In the genomic region with DNA sequence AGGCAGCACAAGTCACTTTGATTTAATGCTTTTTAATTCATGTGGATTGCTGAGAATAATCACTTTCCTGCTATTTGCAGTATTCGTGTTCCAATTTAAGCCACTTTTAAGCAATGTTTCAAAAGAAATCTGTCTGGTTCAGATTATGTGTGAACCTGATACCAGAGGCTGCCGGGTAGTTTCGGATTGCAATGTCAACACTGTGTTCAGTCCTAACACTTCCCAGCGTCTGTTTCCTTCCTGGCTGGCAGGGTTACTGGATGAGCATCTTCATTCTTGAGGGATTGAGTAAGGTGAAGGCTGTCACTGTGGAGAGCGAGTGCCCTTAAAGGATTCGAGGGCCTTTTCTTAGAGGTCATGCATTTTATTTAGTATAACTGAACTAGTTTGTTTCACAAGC, we compare ENCODE assay signal across 14 mouse cellular contexts.
DNase-seq lines count a peak whose midpoint lies in the region; ATAC-seq lines count a peak whose summit lies in the region.
"Had no signal": no experiment of that assay in that cellular context is flagged by ENCODE, and none has a peak within 500 bp of the region (broad histone marks: within the 10 kb centered on the region; RNA-seq: fewer than 3 reads in every experiment).

No protein-coding gene starts in this region.

- no peak overlapping the region for H3K9ac ChIP-seq in heart, embryonic 13.5 days
- H3K9ac ChIP-seq in embryonic facial prominence, embryonic 11.5 days (replicated peaks; ENCODE audit: low read length): no peak overlapping the region
- H3K9ac ChIP-seq in forebrain, embryonic 12.5 days: no peak overlapping the region
- H3K9ac ChIP-seq: intestine, embryonic 15.5 days had no signal

- no peaks in the 10 kb centered on the region for H3K36me3 ChIP-seq in heart, embryonic 13.5 days
- H3K36me3 ChIP-seq in embryonic facial prominence, embryonic 11.5 days (replicated peaks; ENCODE audit: control insufficient read depth, insufficient read depth, low read depth, low read length): no peaks in the 10 kb centered on the region
- H3K36me3 ChIP-seq in forebrain, embryonic 12.5 days (replicated peaks): no peaks in the 10 kb centered on the region
- H3K36me3 ChIP-seq: hindbrain, embryonic 10.5 days; intestine, embryonic 15.5 days had no signal

- DNase-seq in heart, adult 9 months (ENCODE audit: low spot score in 2 of 2): no peak
- DNase-seq in NIH3T3 (ENCODE audit: low read depth): peak; percentile 66
- peak; percentile 82 for DNase-seq in embryonic facial prominence, embryonic 11.5 days (ENCODE audit: low spot score)
- peak; percentile 23 for DNase-seq in lung, postnatal 25 days (ENCODE audit: low spot score)
- DNase-seq in ovary, postnatal 10 days (ENCODE audit: low spot score): no peak
- DNase-seq in spleen, postnatal 4 days (ENCODE audit: low spot score in 2 of 2): no peak
- DNase-seq: cerebellum, adult 9-10 months; liver; midbrain, embryonic 14.5 days; thymus, postnatal 14 days had no signal

- H3K27me3 ChIP-seq in heart, embryonic 13.5 days (replicated peaks): no peaks in the 10 kb centered on the region
- no peaks in the 10 kb centered on the region for H3K27me3 ChIP-seq in embryonic facial prominence, embryonic 11.5 days (ENCODE audit: control insufficient read depth, insufficient read depth, low read length)
- H3K27me3 ChIP-seq in forebrain, embryonic 12.5 days: no peaks in the 10 kb centered on the region
- H3K27me3 ChIP-seq: intestine, embryonic 15.5 days had no signal

- H3K4me1 ChIP-seq in heart, embryonic 13.5 days: peaks cover 51% of the 10 kb centered on the region
- H3K4me1 ChIP-seq in embryonic facial prominence, embryonic 11.5 days (ENCODE audit: control insufficient read depth, insufficient read depth, low read length): peaks cover 5% of the 10 kb centered on the region
- no peaks in the 10 kb centered on the region for H3K4me1 ChIP-seq in forebrain, embryonic 12.5 days
- H3K4me1 ChIP-seq: hindbrain, embryonic 10.5 days; intestine, embryonic 15.5 days had no signal

- H3K4me2 ChIP-seq in heart, embryonic 13.5 days: no peak overlapping the region
- no peak overlapping the region for H3K4me2 ChIP-seq in embryonic facial prominence, embryonic 11.5 days (ENCODE audit: low read depth, low read length)
- H3K4me2 ChIP-seq in forebrain, embryonic 12.5 days: no peak overlapping the region
- H3K4me2 ChIP-seq: intestine, embryonic 15.5 days had no signal

- WGBS in heart, embryonic 13.5 days: 19% methylated on average over 6 of the region's 6 CpGs
- 17% methylated on average over 6 of the region's 6 CpGs for WGBS in embryonic facial prominence, embryonic 11.5 days
- 74% methylated on average over 6 of the region's 6 CpGs for WGBS in forebrain, embryonic 12.5 days

- H3K27ac ChIP-seq in heart, embryonic 13.5 days (replicated peaks): peak overlapping the region; percentile 13; the same call in 1 of the 2 replicates
- no peak overlapping the region; the same call in 1 of the 2 replicates for H3K27ac ChIP-seq in embryonic facial prominence, embryonic 11.5 days (replicated peaks; ENCODE audit: low read depth, low read length)
- no peak overlapping the region for H3K27ac ChIP-seq in forebrain, embryonic 12.5 days
- H3K27ac ChIP-seq: hindbrain, embryonic 10.5 days; intestine, embryonic 15.5 days had no signal

- H3K4me3 ChIP-seq in heart, embryonic 13.5 days: no peak overlapping the region
- no peak overlapping the region for H3K4me3 ChIP-seq in embryonic facial prominence, embryonic 11.5 days (ENCODE audit: low read depth, low read length)
- H3K4me3 ChIP-seq in forebrain, embryonic 12.5 days (replicated peaks): no peak overlapping the region
- H3K4me3 ChIP-seq: hindbrain, embryonic 10.5 days; intestine, embryonic 15.5 days had no signal

- no peak for ATAC-seq in heart, embryonic 13.5 days (ENCODE audit: extremely low read depth, insufficient number of reproducible peaks, low FRiP score, low TSS enrichment)
- 0 out of 2 replicates have a peak, but pooled peaks have one; percentile 59 for ATAC-seq in embryonic facial prominence, embryonic 11.5 days (replicated peaks; ENCODE audit: insufficient number of reproducible peaks, low FRiP score, low TSS enrichment, low read depth)
- no peak for ATAC-seq in forebrain, embryonic 12.5 days (ENCODE audit: low FRiP score)
- ATAC-seq: intestine, embryonic 15.5 days had no signal

- H3K9me3 ChIP-seq in heart, embryonic 13.5 days: no peaks in the 10 kb centered on the region
- no peaks in the 10 kb centered on the region for H3K9me3 ChIP-seq in embryonic facial prominence, embryonic 11.5 days (replicated peaks; ENCODE audit: control insufficient read depth, low read length)
- H3K9me3 ChIP-seq in forebrain, embryonic 12.5 days: no peaks in the 10 kb centered on the region
- H3K9me3 ChIP-seq: hindbrain, embryonic 10.5 days; intestine, embryonic 15.5 days had no signal

Comparison
In these comparisons a context has a peak if more than half of its experiments do, and no peak if none do; other contexts are left out.
1. DNase-seq: peak in NIH3T3 (single experiment), embryonic facial prominence, embryonic 11.5 days (single experiment) and lung, postnatal 25 days (single experiment); none in heart, adult 9 months (0 of 2), ovary, postnatal 10 days (single experiment) and spleen, postnatal 4 days (0 of 2).